Comparison of ENCODE assay signal across 8 mouse cellular contexts in the genomic region with DNA sequence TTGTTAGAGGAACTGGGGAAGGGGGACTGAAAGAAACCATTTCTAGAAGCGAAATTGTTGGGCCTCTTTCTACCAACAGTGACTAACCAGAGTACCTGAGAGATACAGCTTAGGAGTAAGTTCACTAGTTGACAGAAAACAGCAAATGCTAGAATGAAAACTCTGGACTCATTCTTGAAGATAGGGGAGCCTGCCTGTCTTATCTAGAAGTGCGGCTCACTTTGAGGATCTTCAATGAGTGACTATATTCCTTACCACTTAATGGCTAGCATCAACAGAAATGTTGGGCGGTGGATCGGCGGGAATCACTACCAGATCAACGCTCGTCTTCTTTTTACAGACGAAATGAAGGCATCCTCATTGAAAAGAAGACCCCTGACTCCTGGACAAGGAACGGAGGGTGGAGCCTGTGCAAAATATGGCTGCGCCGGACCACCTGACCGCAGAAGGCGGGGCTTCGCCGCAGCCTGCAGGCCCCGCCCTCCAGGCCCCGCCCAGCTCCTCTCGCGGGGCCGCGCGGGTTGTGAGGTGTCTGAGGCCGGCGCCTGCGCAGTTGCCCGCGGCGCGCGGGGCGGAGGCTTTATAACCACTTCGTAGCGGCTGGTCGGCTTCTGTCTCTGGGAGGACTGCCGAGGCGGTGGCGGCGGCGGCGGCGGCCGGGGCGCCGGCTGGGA. TPM values are rescaled to one million over a fixed set of nuclear protein-coding genes. Genes with fewer than 3 reads are reported as not detected.
A peak's percentile ranks its signal among the peaks of the same experiment; 100 is the strongest.
DNase-seq lines count a peak whose midpoint lies in the region; ATAC-seq and TF ChIP-seq lines count a peak whose summit lies in the region.

No protein-coding gene starts in this region.

- H3K4me3 ChIP-seq in G1E (ENCODE audit: low read depth, low read length), result peak overlapping the region; percentile 97
- peak overlapping the region; percentile 88 for H3K4me3 ChIP-seq in forebrain, postnatal 0 days (ENCODE audit: low read depth, low read length)
- H3K4me3 ChIP-seq in lung, embryonic 16.5 days (ENCODE audit: low read length), result peak overlapping the region; percentile 90

- peak overlapping the region; percentile 96 for H3K4me2 ChIP-seq in forebrain, postnatal 0 days (ENCODE audit: low read depth)
- H3K4me2 ChIP-seq in lung, embryonic 16.5 days (ENCODE audit: low read depth, low read length), result peak overlapping the region; percentile 100

- no peaks in the 10 kb centered on the region for H3K9me3 ChIP-seq in G1E (replicated peaks)
- no peaks in the 10 kb centered on the region for H3K9me3 ChIP-seq in forebrain, postnatal 0 days (ENCODE audit: low read length)
- no peaks in the 10 kb centered on the region for H3K9me3 ChIP-seq in lung, embryonic 16.5 days (ENCODE audit: control insufficient read depth, low read length)

- peak; percentile 69 for ATAC-seq in G1E (ENCODE audit: extremely low read depth, insufficient number of reproducible peaks, low FRiP score, poor library complexity, severe bottlenecking)
- ATAC-seq in forebrain, postnatal 0 days, result peak; percentile 97
- ATAC-seq in hematopoietic stem cell, adult 5-6 weeks (replicated peaks in 1 of 2; ENCODE audit: insufficient read depth in 1 of 2, low FRiP score in 2 of 2, low TSS enrichment in 1 of 2, low read depth in 1 of 2, poor library complexity in 2 of 2, severe bottlenecking in 2 of 2), result peak; percentile 66 to 71
- ATAC-seq in lung, embryonic 16.5 days (ENCODE audit: low read depth), result peak; percentile 98

- H3K4me1 ChIP-seq in G1E (ENCODE audit: insufficient read depth, low read depth, low read length), result peaks cover 44% of the 10 kb centered on the region
- H3K4me1 ChIP-seq in forebrain, postnatal 0 days (ENCODE audit: insufficient read depth), result peaks cover 16% of the 10 kb centered on the region
- peaks cover 14% of the 10 kb centered on the region for H3K4me1 ChIP-seq in lung, embryonic 16.5 days (replicated peaks; ENCODE audit: control insufficient read depth, insufficient read depth, low read length)

- peak; percentile 88 for DNase-seq in G1E (ENCODE audit: low spot score)
- peak; percentile 94 to 99 for DNase-seq in cerebellum, adult 18-20 months
- DNase-seq in forebrain, postnatal 0 days, result peak; percentile 99
- DNase-seq in layer of hippocampus, adult 9-10 months (ENCODE audit: low spot score), result peak; percentile 87
- peak; percentile 96 for DNase-seq in ovary, postnatal 10 days (ENCODE audit: low spot score)
- peak; percentile 90 to 95 for DNase-seq in thymus, postnatal 10 days (ENCODE audit: low spot score in 2 of 2)

- 9% methylated on average over 36 of the region's 44 CpGs for WGBS in forebrain, postnatal 0 days
- WGBS in lung, embryonic 16.5 days, result 4% methylated on average over 37 of the region's 44 CpGs

- peak overlapping the region; percentile 81 for H3K9ac ChIP-seq in forebrain, postnatal 0 days
- peak overlapping the region; percentile 92 for H3K9ac ChIP-seq in lung, embryonic 16.5 days (ENCODE audit: low read length)

- peaks cover 28% of the 10 kb centered on the region for H3K36me3 ChIP-seq in G1E (replicated peaks)
- H3K36me3 ChIP-seq in forebrain, postnatal 0 days (ENCODE audit: insufficient read depth), result no peaks in the 10 kb centered on the region
- H3K36me3 ChIP-seq in lung, embryonic 16.5 days (ENCODE audit: control insufficient read depth, insufficient read depth, low read length), result no peaks in the 10 kb centered on the region

- no peaks in the 10 kb centered on the region for H3K27me3 ChIP-seq in G1E (ENCODE audit: insufficient read depth, low read length)
- H3K27me3 ChIP-seq in forebrain, postnatal 0 days (ENCODE audit: insufficient read depth, low read length), result no peaks in the 10 kb centered on the region
- no peaks in the 10 kb centered on the region for H3K27me3 ChIP-seq in lung, embryonic 16.5 days (ENCODE audit: control insufficient read depth, insufficient read depth, low read depth, low read length)

- peak overlapping the region; percentile 93 for H3K27ac ChIP-seq in forebrain, postnatal 0 days (ENCODE audit: low read depth, low read length)
- peak overlapping the region; percentile 80 for H3K27ac ChIP-seq in lung, embryonic 16.5 days (ENCODE audit: low read length)

- no peak for TF ChIP-seq CTCF in G1E (IDR thresholded peaks at IDR 0.05; ENCODE audit: low read depth, low read length)
- no peak for TF ChIP-seq CTCF in forebrain, postnatal 0 days (IDR thresholded peaks at IDR 0.05; ENCODE audit: low read depth)

RNA-seq across cellular contexts. Expression of a gene that starts 0.4 kb away (rescaled TPM):
- total RNA-seq in G1E (2014; fragmentation: Nextera tagmentation), result 10.8 and 14.2 TPM in 2 replicates
- 76.9 and 87.2 TPM in 2 replicates for total RNA-seq in G1E (2017)
- 42.8 and 48.1 TPM in 2 replicates for polyA plus RNA-seq in G1E (2012)
- total RNA-seq in forebrain, postnatal 0 days (2014; rRNA removed), result 116 and 135 TPM in 2 replicates
- 31.1 and 32.6 TPM in 2 replicates for polyA plus RNA-seq in forebrain, postnatal 0 days (2015; fragmentation: Nextera tagmentation; extraction: Ambion mirVana)
- 59.5 and 74.9 TPM in 2 replicates for total RNA-seq in hematopoietic stem cell, adult 5-6 weeks (2017)
- polyA plus RNA-seq in lung, embryonic 16.5 days (2015; fragmentation: Nextera tagmentation; extraction: Ambion mirVana), result 7.1 TPM in 2 replicates

RNA-seq across cellular contexts. Expression of a gene that starts 47.7 kb away (rescaled TPM):
- not detected in 2 replicates for total RNA-seq in G1E (2014; fragmentation: Nextera tagmentation)
- total RNA-seq in G1E (2017), result not detected in 2 replicates
- not detected in 2 replicates for polyA plus RNA-seq in G1E (2012)
- total RNA-seq in forebrain, postnatal 0 days (2014; rRNA removed), result not detected in 2 replicates
- not detected in 2 replicates for polyA plus RNA-seq in forebrain, postnatal 0 days (2015; fragmentation: Nextera tagmentation; extraction: Ambion mirVana)
- not detected in 2 replicates for total RNA-seq in hematopoietic stem cell, adult 5-6 weeks (2017)
- polyA plus RNA-seq in lung, embryonic 16.5 days (2015; fragmentation: Nextera tagmentation; extraction: Ambion mirVana), result 16.3 and 17.7 TPM in 2 replicates

Comparison
In these comparisons a context has a peak if more than half of its experiments do, and no peak if none do; other contexts are left out.
1. Peak in every context shown above with its lines: DNase-seq, ATAC-seq, H3K4me3 ChIP-seq and H3K27ac ChIP-seq.